Mouse (Mus musculus) right cerebral cortex, adult 18-20 months (tissue): ENCODE measurements around the gene Jmjd7.

Experiments
- DNase-seq: peaks from one replicate; pipeline ENCODE4 v3.0.0; 2022; ENCODE audit warnings: mixed read lengths

Jmjd7 gene

GRCm38 (mm10) chr2:120060651-120061050, 33.4 kb downstream of the Jmjd7 start:
- DNase-seq, result no peak

GRCm38 (mm10) chr2:120062248-120062647, 35.0 kb downstream of the Jmjd7 start:
- no peak for DNase-seq

DNA sequence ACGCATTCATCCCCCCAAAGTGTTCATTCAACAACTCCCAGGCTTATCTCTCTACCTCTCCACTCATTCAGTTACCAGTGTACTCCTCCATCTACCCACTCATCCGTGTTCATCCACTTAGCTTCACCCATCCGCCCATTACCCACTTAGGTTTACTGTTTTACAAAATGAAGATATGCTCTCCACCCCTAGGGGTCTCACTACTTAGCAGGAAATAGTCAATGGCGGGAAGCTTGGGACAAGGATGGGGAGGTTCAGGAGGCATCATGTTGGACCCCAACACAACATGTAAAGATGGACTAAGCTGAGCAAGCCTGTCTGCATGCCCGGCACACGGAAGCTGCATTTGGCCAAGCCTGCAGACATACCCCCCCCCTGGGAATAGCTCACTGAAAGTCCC, 37.4 kb downstream of the Jmjd7 start:
- DNase-seq, result no peak

GRCm38 (mm10) chr2:120065243-120065642, 38.0 kb downstream of the Jmjd7 start:
- DNase-seq, result peak; percentile 60

DNA sequence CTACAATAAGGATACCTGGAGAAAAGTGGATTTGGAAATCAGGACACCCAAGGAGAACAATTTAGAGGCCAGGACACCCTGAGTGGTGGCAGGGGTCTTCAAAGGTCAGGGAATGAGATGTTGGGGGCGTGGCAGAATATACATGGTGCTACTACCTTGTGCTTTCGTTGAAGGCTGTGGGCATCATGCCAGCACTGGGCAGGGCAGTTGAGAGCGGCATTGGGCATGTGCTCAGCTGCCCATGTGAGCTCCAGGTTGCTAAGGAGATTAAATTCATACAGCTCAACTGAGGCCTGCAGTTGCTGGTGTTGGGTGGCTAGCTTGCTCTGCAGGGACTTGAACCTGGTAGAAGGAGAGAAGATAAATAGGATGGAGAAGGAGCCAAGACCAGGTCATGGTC, 38.9 kb downstream of the Jmjd7 start:
- DNase-seq, result no peak

GRCm38 (mm10) chr2:120068555-120069465, 41.5 kb downstream of the Jmjd7 start:
- DNase-seq, result no peak

GRCm38 (mm10) chr2:120069466-120069990, 42.2 kb downstream of the Jmjd7 start:
- DNase-seq, result peak; percentile 82

GRCm38 (mm10) chr2:120074096-120074495, 46.8 kb downstream of the Jmjd7 start:
- no peak for DNase-seq

DNA sequence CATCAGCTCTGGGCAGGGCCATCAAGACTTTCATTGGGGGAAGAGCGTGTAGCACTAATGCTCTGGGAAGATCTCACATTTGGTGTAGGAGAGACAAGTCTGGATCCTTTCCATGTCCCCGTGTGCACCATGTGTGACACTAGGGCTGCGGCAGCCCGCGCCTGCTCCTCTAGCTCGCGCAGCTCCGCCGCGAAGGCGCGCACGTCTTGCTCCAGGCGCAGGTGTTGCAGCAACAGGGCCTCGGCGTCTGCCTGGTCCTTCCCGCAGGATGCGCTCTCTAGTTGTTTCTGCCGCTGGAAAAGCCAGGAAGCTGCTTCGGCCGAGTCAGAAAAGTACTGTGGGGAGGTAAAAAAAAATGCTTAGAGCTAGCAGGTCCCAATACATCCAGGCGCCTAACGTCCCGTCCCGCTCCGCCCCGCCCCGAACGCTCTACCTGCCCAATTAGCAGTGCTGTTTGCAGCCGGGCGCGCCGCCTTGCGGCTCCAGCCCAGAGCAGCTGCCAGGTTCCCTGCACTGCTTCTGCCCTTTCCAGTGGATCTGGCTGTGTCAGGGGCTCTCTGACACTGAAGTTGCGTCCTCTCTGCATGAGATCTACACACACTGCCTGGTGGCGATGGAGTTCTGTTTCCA, 48.9 kb downstream of the Jmjd7 start:
- peak; percentile 60 for DNase-seq
